In the genomic region with DNA sequence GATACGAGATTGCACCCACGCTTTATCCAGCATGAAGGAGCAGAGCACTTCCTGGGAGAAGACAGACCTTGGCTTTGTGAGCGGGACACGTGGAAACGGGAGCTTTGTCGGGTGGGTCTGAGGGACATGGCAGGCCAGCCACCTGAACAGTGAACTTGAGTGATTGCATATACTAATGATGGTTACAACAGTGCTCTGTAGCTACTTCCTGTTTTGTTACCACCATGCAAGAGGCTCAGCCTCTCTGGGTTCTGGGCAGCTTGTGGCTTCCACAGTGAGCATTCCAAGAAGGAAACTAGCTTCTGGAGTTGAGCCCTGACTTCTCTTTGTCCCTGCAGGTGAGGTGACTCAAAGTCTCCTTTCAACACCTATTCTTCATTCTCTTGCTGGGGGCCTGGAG, we compare ENCODE assay signal across 18 mouse cellular contexts.
DNase-seq lines count a peak whose midpoint lies in the region; ATAC-seq lines count a peak whose summit lies in the region.
"Had no signal": no experiment of that assay in that cellular context is flagged by ENCODE, and none has a peak within 500 bp of the region (broad histone marks: within the 10 kb centered on the region; RNA-seq: fewer than 3 reads in every experiment).

No protein-coding gene starts in this region.

- peaks cover 49% of the 10 kb centered on the region for H3K4me1 ChIP-seq in neural tube, embryonic 13.5 days (replicated peaks)
- peaks cover 41% of the 10 kb centered on the region for H3K4me1 ChIP-seq in neural tube, embryonic 15.5 days
- peaks cover 18% of the 10 kb centered on the region for H3K4me1 ChIP-seq in forebrain, embryonic 14.5 days (ENCODE audit: control insufficient read depth, insufficient read depth, low read length)

- no peaks in the 10 kb centered on the region for H3K27me3 ChIP-seq in neural tube, embryonic 13.5 days
- H3K27me3 ChIP-seq in neural tube, embryonic 15.5 days (replicated peaks): no peaks in the 10 kb centered on the region
- no peaks in the 10 kb centered on the region for H3K27me3 ChIP-seq in forebrain, embryonic 14.5 days (replicated peaks; ENCODE audit: control insufficient read depth, insufficient read depth, low read length)
- H3K27me3 ChIP-seq: embryonic facial prominence, embryonic 13.5 days; heart, embryonic 12.5 days had no signal

- ATAC-seq in neural tube, embryonic 13.5 days (ENCODE audit: low read depth): no peak
- no peak for ATAC-seq in neural tube, embryonic 15.5 days (ENCODE audit: low FRiP score)
- no peak for ATAC-seq in forebrain, embryonic 14.5 days
- peak; percentile 86 for ATAC-seq in granulocyte monocyte progenitor cell, adult 5-6 weeks (replicated peaks; ENCODE audit: poor library complexity, severe bottlenecking)
- ATAC-seq in activated CD4-positive, CD25-positive, alpha-beta regulatory T cell, adult 4 months: no peak
- ATAC-seq: hindbrain, embryonic 16.5 days; inflammation-experienced regulatory T-cells, adult 6 months had no signal

- peak overlapping the region; percentile 78; the same call in 1 of the 2 replicates for H3K27ac ChIP-seq in neural tube, embryonic 13.5 days (replicated peaks)
- H3K27ac ChIP-seq in neural tube, embryonic 15.5 days (replicated peaks): no peak overlapping the region
- H3K27ac ChIP-seq in forebrain, embryonic 14.5 days (ENCODE audit: low read depth, low read length): peak overlapping the region; percentile 91
- H3K27ac ChIP-seq: embryonic facial prominence, embryonic 13.5 days; heart, adult 2 months had no signal

- no peak overlapping the region for H3K9ac ChIP-seq in neural tube, embryonic 13.5 days
- no peak overlapping the region for H3K9ac ChIP-seq in neural tube, embryonic 15.5 days (replicated peaks)
- H3K9ac ChIP-seq in forebrain, embryonic 14.5 days (ENCODE audit: low read length): no peak overlapping the region
- H3K9ac ChIP-seq: embryonic facial prominence, embryonic 13.5 days; heart, embryonic 12.5 days had no signal

- 94% methylated on average over 6 of the region's 6 CpGs for WGBS in neural tube, embryonic 13.5 days
- 88% methylated on average over 6 of the region's 6 CpGs for WGBS in neural tube, embryonic 15.5 days
- 94% methylated on average over 6 of the region's 6 CpGs for WGBS in forebrain, embryonic 14.5 days

- intact Hi-C loops in left cerebral cortex, postnatal 36 days (cut with DNase I): no loop called here

- H3K4me3 ChIP-seq in neural tube, embryonic 13.5 days: no peak overlapping the region
- no peak overlapping the region for H3K4me3 ChIP-seq in neural tube, embryonic 15.5 days (replicated peaks)
- H3K4me3 ChIP-seq in forebrain, embryonic 14.5 days (ENCODE audit: low read depth, low read length): no peak overlapping the region
- H3K4me3 ChIP-seq: embryonic facial prominence, embryonic 13.5 days; heart, adult 2 months; heart, embryonic 12.5 days had no signal

- no peak for DNase-seq in forebrain, embryonic 14.5 days (ENCODE audit: low spot score)
- DNase-seq in kidney, postnatal 10 days: no peak
- no peak for DNase-seq in left cerebral cortex, postnatal 36 days (ENCODE audit: low spot score in 2 of 2)
- DNase-seq: adrenal gland, adult 8-10 months; cerebellum, adult 11-12 months; cerebellum, adult 9-10 months; cerebellum, postnatal 25 days; gastrocnemius, postnatal 10 days; heart, adult 2 months; kidney, adult 11 months had no signal

- no peak overlapping the region for H3K4me2 ChIP-seq in neural tube, embryonic 13.5 days
- no peak overlapping the region for H3K4me2 ChIP-seq in neural tube, embryonic 15.5 days
- H3K4me2 ChIP-seq in forebrain, embryonic 14.5 days (ENCODE audit: low read length): peak overlapping the region; percentile 37; the same call in 1 of the 2 replicates
- H3K4me2 ChIP-seq: embryonic facial prominence, embryonic 13.5 days; heart, embryonic 12.5 days had no signal

- no peaks in the 10 kb centered on the region for H3K36me3 ChIP-seq in neural tube, embryonic 13.5 days
- no peaks in the 10 kb centered on the region for H3K36me3 ChIP-seq in neural tube, embryonic 15.5 days
- no peaks in the 10 kb centered on the region for H3K36me3 ChIP-seq in forebrain, embryonic 14.5 days (ENCODE audit: control insufficient read depth, insufficient read depth, low read length)
- H3K36me3 ChIP-seq: embryonic facial prominence, embryonic 13.5 days; heart, embryonic 12.5 days had no signal

- H3K9me3 ChIP-seq in neural tube, embryonic 13.5 days: peaks cover 17% of the 10 kb centered on the region
- peaks cover 7% of the 10 kb centered on the region; the same call in 1 of the 2 replicates for H3K9me3 ChIP-seq in neural tube, embryonic 15.5 days (replicated peaks)
- peaks cover 15% of the 10 kb centered on the region for H3K9me3 ChIP-seq in forebrain, embryonic 14.5 days (replicated peaks; ENCODE audit: control insufficient read depth, low read length)
